Mouse (Mus musculus): Measurements from ENCODE around the gene Olfr71. TPM values are rescaled to one million over a fixed set of nuclear protein-coding genes. Genes with fewer than 3 reads are reported as not detected.
A peak's percentile ranks its signal among the peaks of the same experiment; 100 is the strongest.

Gene Olfr71
- total RNA-seq, 2 experiments from 2014 or later: not detected

DNA sequence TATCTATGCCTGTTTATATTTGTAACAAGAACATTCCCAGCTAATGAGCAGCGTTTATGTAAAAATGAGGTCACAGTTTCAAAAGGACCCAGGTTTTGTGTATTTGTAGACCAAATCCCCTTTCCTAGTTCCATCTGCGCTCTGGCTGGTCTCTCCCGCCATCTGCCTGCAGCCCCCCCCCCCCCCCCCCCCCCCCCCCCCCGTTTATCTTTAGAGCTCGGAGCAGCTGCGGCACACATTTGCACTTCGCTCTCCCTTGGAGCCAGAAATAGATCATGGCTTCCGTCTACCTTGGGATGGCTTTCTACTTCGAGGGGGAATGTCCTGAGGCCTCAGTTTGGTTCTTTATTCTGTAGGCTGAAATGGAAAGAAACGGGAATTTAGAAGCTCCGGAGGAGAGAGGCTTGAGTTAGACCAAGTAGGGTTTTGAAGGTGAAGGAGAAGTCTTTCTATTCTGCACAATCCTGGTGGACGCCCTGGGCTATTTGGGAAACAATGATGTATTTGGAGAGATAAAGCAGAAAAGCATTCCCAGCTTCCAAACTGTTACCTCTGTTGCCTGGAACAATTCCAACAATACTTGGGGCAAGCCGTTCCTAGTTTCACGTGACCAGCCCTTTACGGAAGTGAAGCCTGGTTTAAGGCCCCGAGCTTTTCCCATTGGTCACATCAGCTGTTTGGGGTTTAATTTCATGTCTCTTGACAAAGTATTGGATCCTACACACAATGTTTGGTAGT, 10.6 kb upstream of the Olfr71 start:
- intact Hi-C loops (cut with DNase I): no loop called here
- DNase-seq (ENCODE audit: low spot score in 2 of 2): peak in 1 of 2 experiments; percentile 15

DNA sequence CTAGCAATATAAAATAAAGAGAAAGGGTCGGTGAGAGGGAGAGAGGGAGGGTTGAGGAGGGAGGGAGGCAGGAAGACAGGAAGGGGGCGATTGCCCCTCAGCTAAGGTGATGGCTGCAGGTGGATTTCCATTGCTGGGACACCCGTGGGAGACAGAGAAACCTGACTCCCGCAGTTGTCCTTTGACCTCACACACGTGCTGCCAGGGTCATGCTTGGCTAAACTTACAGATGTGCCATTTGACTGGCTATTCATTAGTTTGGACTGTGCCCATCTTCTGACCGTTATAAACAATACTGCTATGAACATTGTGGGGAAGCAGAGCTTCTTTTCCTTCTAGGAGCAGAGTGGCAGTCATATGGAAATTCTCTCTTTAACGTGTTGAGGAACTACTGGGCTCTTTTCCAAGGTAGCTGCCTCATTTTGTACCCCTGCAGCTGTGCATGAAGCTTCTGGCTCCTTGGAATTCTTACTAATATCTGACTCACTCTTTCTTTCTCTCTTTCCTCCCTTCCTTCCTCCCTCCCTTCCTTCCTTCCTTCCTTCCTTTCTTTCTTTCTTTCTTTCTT, 3.7 kb upstream of the Olfr71 start:
- intact Hi-C loops (cut with DNase I): no loop called here
- DNase-seq (ENCODE audit: low spot score in 2 of 2): peak in 1 of 2 experiments; percentile 68

DNA sequence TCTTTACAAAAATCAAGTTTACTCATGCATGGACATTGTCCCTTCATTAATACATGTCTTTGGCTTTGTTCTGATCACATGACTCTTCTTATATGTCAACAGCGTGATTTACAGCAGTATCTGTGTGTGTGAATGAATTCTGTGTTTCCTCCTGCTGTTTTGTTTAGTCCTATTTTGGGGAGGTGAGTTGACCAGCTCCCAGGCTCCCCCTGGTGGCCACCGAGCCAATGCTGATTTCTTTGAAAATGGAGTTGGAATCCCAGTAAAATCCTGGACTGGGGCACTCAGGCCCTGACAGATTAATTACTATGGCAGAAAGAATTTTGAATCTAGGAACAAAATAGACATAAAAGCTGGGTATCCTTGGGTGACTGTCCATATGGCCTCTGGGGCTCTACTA, 1.8 kb upstream of the Olfr71 start:
- peak; percentile 77 for DNase-seq (ENCODE audit: low spot score in 2 of 2)
- intact Hi-C loops (cut with DNase I): loop anchor here (1.0 kb wide), 1 partner anchor 40 kb away; no protein-coding TSS in a partner anchor

DNA sequence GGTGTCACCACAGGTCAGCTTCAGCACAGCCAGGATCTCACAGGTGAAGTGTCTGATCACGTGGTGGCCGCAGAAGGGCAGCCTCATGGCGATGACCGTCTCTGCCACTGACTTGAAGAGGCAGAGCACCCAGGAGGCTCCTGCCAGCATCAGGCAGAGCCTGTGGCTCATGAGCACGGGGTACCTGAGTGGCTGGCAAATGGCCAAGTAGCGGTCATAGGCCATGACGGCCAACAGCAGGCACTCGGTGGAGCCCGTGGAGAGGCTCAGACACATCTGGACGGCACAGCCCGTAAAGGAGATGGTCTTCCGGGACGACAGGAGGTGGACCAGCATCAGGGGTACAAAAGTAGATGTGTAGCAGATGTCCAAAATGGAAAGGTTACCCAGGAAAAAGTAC, 4.1 kb downstream of the Olfr71 start:
- intact Hi-C loops (cut with DNase I): no loop called here
- no peak for DNase-seq (ENCODE audit: low spot score in 2 of 2)

DNA sequence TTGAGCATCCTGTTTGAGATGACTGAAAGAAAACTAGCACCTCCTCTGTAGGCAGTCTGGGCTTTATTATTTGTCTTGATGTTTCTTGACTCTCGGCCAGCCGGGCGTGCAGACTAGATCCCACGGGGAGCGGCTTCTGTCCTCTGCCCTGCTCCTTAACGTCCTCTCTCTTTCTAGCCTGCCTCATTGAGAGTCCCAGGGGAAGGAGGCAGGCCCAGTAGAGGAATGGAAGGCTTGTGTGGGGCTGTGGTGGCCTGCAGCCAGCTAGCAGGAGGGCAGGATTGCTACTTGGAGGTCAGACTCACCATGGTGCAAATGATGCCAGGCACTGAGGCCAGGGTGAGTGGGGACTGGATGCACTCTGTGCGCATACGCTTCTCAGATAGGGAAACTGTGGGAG, 6.2 kb downstream of the Olfr71 start:
- intact Hi-C loops (cut with DNase I): no loop called here
- DNase-seq (ENCODE audit: low spot score in 2 of 2): no peak

DNA sequence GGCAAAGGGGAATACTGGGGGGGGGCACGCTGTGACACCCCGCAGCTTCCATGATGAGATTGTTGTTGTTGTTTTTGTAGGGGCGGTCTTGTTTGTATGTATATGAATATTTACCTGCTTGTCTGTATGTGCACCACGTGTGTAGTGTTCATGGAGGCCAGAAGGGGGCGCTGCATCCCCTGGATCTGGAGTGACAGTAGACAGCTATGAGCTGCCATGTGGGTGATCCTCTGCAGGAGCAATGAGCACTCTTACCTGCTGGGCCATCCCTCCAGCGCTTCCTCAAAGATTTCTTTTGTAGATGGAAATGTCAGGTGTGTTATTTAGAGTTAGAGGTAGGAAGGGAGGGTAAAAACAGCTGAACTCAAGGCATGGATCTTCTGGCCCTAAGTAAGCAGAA, 6.6 kb downstream of the Olfr71 start:
- intact Hi-C loops (cut with DNase I): no loop called here
- no peak for DNase-seq (ENCODE audit: low spot score in 2 of 2)

DNA sequence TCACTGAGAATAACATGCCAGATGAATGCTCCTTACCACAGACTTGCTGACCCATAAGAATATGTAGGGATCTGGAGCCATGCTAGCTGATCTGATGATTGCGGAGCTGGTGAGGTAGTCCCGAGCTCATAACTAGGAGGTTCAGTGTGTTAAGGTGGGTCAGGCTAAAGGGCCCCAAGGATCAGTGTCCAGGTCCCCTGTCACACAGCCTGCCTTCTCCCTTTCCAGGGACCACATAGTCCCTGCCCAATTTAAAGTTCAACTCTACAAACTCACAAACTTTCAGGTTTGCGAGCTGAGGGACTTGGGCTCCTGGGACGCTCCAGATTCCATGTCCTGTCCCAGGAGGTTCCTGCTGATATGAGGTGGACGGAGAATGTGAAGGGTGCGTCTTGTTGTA, 9.3 kb downstream of the Olfr71 start, which contains the start of gene Olfr70:
Gene Olfr70, minus strand, starts transcription at position 101 of the 400 bp plus-strand sequence.
- intact Hi-C loops (cut with DNase I): no loop called here

DNA sequence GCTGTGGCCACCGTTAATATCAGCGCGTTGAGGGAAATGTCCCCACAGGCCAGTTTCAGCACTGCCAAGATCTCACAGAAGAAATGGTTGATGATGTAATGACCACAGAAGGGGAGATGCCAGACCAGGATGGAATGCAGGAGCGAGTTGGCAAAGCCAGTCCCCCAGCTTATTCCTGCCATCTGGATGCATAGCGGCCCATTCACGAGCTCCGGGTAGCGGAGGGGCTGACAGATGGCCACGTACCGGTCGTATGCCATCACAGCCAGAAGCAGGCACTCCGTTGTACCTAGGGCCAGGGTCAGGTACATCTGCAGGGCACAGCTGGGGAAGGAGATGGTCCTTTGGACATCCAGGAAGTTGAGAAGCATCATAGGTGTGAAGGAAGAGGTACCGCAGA, 13.5 kb downstream of the Olfr71 start:
- intact Hi-C loops (cut with DNase I): no loop called here
- DNase-seq (ENCODE audit: low spot score in 2 of 2): no peak

More for the DNA sequence above, 9.3 kb downstream of the Olfr71 start, which contains the start of gene Olfr70:
- no peak for DNase-seq (ENCODE audit: low spot score in 2 of 2)

DNA sequence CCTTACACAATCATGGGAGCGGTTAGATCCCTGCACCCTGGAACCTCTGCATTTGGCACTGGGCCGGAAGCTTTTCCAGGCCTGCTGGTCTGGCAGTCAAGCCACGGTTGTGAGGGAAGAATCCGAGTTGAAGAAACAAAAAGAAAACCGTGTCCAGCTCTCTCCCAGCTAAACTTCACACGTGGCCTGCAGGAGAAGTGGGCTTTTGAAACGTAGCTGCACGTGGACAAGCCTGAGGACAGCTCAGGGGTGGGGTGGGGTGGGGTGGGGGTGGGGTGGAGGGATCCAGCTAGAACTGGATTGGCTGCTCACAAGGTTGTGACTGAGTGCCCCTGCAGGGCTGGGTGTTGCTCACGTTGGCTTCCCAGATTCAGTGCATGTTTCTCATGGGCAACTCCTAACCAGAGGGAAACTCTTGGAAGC, 14.8 kb downstream of the Olfr71 start:
- no peak for DNase-seq (ENCODE audit: low spot score in 2 of 2)
- intact Hi-C loops (cut with DNase I): no loop called here

DNA sequence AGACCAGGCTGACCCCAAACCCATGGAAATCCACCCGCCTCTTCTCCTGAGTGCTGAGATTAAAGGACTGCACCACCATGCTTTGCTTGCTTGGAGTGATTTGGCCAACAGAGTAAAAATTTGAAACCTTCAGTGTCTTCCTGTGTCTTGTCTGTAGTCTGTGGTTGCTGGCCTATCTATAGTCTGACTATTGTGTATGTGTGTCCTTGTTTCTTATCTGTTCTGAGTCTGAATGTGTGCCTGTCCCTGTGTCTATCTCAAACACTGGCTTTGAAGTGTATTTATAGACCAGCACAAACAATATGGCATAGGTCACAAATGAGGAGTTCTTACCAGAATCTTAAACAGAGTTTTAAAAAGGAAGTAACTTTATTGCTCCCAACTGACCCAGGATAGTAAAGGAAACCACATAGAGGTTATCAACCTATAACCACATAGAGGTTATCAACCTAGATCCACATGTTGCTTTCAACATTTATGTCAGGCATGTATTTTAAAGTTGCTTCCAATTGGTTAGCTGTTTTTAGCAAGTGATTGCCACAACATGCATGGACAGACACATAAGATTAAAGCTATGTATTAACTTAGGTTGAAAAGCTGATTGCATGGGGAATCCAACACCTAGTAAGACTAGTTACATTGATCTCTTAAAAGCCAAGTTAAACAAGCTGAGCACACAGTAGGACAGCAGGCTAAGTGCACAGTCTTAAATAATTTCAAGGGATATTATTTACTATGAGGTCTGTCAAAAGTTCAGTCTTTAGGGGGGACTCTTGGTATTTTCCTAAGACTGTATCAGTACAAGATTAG, 15.4 kb downstream of the Olfr71 start:
- no peak for DNase-seq (ENCODE audit: low spot score in 2 of 2)
- intact Hi-C loops (cut with DNase I): no loop called here

DNA sequence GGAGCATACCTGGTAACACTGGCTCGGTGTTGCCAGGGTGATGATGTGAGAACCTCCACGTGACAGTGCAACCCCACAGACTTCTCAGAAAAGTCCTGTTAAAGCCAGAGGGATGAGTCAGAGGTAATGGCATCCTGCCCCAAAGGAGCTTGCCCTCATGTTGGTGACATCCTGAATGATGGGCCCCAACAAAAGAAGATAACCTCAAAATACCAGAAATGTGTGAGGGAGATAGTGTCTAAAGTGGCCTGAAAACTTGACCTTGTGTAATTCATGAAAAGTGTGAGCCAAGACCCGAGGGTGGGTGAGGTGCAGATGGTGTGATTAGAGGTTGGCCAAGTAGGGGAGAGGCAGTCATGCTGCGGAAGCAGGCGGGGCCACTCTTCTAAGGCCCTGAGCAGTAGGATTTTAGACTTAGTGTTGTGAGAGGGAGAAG, 16.2 kb downstream of the Olfr71 start:
- intact Hi-C loops (cut with DNase I): no loop called here
- DNase-seq (ENCODE audit: low spot score in 2 of 2): no peak

DNA sequence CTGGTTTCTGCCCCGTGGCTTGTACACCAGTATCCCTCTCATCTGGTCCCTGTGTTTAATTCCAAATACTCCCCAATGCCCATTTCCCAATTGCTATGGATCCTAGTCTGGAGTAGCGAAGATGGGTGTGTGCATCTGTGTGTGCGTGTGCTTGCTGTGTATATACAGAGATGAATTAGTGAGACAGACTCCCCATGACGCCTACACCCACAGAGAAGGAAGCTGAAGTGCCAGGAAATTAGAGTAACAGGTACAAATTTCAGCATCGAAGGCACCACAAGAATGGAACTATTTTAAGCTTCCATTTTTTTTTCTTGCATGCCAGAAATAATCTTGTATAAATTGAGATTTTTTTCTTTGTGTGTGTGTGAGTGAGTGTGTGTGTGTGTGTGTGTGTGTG, 19.0 kb downstream of the Olfr71 start:
- intact Hi-C loops (cut with DNase I): no loop called here
- DNase-seq (ENCODE audit: low spot score in 2 of 2): peak in 1 of 2 experiments; percentile 38

DNA sequence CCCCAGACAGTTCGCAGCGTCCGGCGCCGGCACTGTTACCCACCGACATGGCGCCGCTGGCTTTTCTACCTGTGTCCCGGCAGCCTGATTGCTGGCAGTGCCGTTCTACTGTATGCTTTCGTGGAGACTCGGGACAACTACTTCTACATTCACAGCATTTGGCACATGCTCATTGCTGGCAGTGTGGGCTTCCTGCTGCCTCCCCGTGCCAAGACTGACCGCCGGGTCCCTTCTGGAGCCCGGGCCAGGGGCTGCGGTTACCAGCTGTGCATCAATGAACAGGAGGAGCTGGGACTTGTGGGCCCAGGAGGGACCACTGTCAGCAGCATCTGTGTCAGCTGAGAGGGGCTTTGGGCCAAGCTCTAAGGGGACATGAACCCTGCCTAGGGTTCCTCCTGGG, 20.0 kb downstream of the Olfr71 start:
- intact Hi-C loops (cut with DNase I): no loop called here
- no peak for DNase-seq (ENCODE audit: low spot score in 2 of 2)

DNA sequence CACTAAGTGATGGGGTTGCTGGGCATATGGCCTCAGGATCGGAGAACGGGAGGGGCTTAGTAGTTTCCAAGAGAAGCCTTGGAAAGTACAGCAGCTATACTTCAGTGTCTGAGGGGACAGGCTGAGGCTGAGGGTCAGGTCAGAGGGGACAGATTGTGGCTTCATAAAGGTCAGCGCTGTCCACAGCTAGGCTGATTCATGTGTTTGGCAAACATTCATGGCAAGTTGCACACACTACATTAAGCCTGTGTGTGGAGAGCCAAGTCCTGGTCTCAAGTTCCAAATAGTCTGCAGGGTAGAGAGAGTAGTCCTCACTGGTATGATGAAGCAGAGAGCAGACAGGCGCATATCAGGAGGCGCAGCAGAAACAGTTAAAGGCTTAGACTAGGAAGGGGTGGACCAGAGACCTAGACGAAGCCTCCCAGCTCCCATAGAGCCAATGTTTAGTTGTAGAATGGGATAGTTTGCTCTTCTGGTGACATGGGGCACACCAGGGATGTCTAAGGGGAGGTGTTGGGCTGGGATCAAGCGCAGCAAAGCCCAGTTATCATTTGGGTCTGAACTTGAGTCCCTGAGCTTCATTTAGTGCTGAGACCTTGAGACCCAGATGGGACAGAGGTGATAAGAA, 30.5 kb downstream of the Olfr71 start:
- intact Hi-C loops (cut with DNase I): no loop called here

DNA sequence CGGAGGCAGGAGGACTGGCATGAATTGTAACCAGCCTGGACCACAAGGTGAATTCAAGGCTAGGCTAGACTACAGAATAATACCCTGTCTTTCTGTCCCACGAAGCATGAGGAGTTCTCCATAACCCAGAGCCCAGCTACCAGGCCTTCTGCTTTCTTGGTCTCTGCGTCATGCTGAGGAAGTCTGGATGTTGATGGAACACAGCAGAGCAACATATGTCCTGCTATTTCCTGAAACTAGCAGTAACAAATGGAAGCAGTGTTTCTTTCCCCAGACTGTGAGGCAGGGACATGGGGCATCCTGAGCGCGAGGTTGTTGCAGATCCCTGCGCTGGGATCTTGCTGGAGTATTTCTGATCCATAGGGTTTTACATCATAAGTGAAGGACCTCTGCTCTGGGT, 31.5 kb downstream of the Olfr71 start:
- peak in 1 of 2 experiments; percentile 20 for DNase-seq (ENCODE audit: low spot score in 2 of 2)

More for the DNA sequence above, 30.5 kb downstream of the Olfr71 start:
- no peak for DNase-seq (ENCODE audit: low spot score in 2 of 2)

DNA sequence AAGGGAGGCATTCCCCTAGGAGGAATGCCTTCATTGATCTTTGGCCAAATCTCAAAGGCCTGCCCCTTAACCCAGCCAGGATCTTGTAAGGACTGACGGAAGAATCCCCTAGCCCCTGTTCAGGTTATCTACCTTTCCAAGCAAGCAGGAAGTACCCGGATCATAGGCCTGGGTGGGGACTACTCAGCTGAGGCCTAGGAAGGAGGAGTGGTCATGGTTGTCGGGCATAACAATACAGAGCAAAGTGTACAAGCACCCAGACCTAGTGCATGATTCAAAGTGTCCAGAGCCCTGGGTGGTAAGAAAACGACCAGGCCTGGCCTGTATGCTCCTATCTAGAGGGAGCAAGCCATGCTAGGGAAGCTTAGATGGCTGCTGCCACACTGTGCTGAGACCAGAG, 34.4 kb downstream of the Olfr71 start:
- no peak for DNase-seq (ENCODE audit: low spot score in 2 of 2)
- intact Hi-C loops (cut with DNase I): no loop called here

More for the DNA sequence above, 31.5 kb downstream of the Olfr71 start:
- intact Hi-C loops (cut with DNase I): no loop called here

DNA sequence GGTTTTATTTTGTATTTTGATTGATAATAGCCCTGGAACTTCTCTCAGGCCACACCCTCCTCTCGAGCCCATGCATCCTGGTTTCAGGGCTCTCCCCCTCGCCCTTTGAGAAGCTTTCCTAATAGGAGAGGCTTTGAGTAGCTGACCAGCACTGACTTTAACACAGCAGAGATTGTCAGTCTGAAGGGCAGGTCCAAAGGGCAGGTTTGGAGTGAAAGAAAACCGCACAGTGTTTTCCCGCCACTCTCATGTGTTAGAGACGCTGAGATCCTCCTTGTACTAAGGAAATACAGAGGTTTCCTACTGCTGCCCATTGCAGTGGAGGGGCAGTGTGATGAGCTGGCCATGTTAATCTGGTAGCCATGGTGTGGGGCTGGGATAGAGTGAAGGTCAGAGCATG, 35.1 kb downstream of the Olfr71 start:
- intact Hi-C loops (cut with DNase I): no loop called here
- no peak for DNase-seq (ENCODE audit: low spot score in 2 of 2)

DNA sequence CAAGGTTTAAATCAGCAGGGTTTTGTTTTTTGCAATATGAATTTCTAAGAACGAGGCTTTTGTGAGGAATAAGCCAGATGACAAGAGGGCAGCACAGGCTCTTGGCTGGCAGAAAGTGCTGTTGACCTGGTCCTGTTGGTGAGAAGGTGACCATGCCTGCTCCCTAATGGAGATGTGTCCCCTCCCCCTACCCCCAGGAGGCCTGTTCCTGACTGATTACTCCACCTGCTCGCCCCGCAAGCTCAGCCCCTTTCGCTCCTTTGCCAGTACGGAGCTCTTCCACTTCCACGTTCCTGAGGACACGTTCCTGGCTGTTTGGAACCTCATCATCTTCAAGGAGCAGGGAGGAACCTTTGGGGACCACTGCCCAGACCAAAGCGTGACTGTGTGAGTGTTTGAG, 36.4 kb downstream of the Olfr71 start:
- DNase-seq (ENCODE audit: low spot score in 2 of 2): no peak
- intact Hi-C loops (cut with DNase I): no loop called here

DNA sequence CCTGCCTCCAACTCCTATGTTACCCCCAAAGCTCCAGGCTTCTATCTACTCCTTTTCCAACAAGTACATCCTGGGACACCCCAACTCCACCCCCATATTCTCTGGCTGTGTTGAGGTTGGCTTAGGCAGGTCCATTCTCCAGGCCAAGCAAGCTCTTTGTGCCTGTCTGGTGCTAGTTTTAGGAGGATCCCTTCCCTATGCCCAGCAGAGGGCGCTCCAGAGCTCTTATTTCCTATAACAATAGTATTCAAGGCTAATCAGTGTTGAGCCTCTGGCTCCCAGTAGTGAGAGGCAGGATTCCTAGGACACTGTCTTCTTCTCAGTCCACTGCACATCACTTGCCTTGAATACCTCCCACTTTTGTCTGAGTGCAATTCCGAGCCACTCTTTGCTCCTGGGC, 38.0 kb downstream of the Olfr71 start:
- peak; percentile 86 to 91 for DNase-seq (ENCODE audit: low spot score in 2 of 2)
- intact Hi-C loops (cut with DNase I): loop anchor here (1.0 kb wide), 1 partner anchor 39 kb away; no protein-coding TSS in a partner anchor

DNA sequence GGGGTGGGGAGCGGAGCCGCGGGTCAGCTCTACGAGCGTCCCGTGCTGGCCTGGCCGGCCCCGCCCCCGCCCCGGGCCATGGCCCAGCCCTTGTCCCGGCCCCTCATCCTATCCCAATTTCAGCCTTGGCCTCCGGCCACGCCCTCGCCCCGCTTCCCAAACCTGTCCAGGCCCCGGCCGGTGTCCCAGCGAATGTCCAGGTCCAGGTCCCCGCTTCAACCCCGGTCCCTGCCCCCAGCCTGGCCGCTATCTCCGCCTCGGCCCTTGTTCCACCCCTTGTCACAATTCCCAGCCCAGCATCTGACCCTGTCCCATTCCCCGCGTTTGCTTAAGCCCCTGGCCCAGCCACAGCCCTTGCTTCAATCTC, 40.6 kb downstream of the Olfr71 start:
- peak in 1 of 2 experiments; percentile 16 for DNase-seq (ENCODE audit: low spot score in 2 of 2)
- intact Hi-C loops (cut with DNase I): loop anchor here (1.0 kb wide), 1 partner anchor 13 kb away; the partner anchor contains the start of gene Hint2
